Mouse (Mus musculus) neural tube, embryonic 15.5 days (tissue): ENCODE measurements at regions not wholly inside any gene's neighbourhood (a gene's known extent, or its start where the extent isn't known, plus 50 kb on each side); places are given as distances from the start of the nearest gene placed in this dataset.

Experiments used
- ATAC-seq: fragments of 200-750 bp; cut with Nextera tagmentation; 2 replicates; pipeline ENCODE4 v1.8.0; 2017; ENCODE audit warnings: mild to moderate bottlenecking, moderate TSS enrichment, moderate library complexity; ENCODE audit not compliant: low FRiP score
- H3K27ac ChIP-seq: fragments of 300-500 bp; sonication (generic); replicated peaks from 2 replicates; pipeline ENCODE4 v1.5.1; 2015; ENCODE audit warnings: mild to moderate bottlenecking, inconsistent platforms
- H3K27me3 ChIP-seq: fragments of 300-500 bp; sonication (generic); replicated peaks from 2 replicates; pipeline ENCODE4 v1.6.1; 2015; ENCODE audit warnings: inconsistent platforms
- H3K36me3 ChIP-seq: fragments of 300-500 bp; sonication (generic); 2 replicates; pipeline ENCODE4 v1.6.1; 2015; ENCODE audit warnings: inconsistent platforms
- H3K4me1 ChIP-seq: fragments of 300-500 bp; sonication (generic); 2 replicates; pipeline ENCODE4 v1.6.1; 2015; ENCODE audit warnings: inconsistent platforms
- H3K4me2 ChIP-seq: fragments of 300-500 bp; sonication (generic); 2 replicates; pipeline ENCODE4 v1.6.1; 2015; ENCODE audit warnings: inconsistent platforms, mild to moderate bottlenecking, moderate library complexity
- H3K4me3 ChIP-seq: fragments of 300-500 bp; sonication (generic); replicated peaks from 2 replicates; pipeline ENCODE4 v1.5.1; 2015; ENCODE audit warnings: mild to moderate bottlenecking, inconsistent platforms
- H3K9ac ChIP-seq: fragments of 300-500 bp; sonication (generic); replicated peaks from 2 replicates; pipeline ENCODE4 v1.6.1; 2015; ENCODE audit warnings: mild to moderate bottlenecking, inconsistent platforms
- H3K9me3 ChIP-seq: fragments of 300-500 bp; sonication (generic); replicated peaks from 2 replicates; pipeline ENCODE4 v1.6.1; 2016; ENCODE audit warnings: inconsistent platforms
- WGBS: fragments of 180-500 bp; shearing (Covaris S2); methylation state at CpG from one replicate; pipeline ENCODE4 v1.1.7; 2015; ENCODE audit warnings: mixed read lengths; 5-methylcytosine and 5-hydroxymethylcytosine counted together

- Histone ChIP-seq H3K4me1 (peaks cover 9% of the 10 kb centered on the region), H3K9ac (no peak overlapping the region), H3K4me2 (no peak overlapping the region), H3K4me3 (no peak overlapping the region), H3K27me3 (no peaks in the 10 kb centered on the region), H3K9me3 (no peaks in the 10 kb centered on the region), H3K36me3 (no peaks in the 10 kb centered on the region), H3K27ac (no peak overlapping the region)
- WGBS: 68% methylated on average over 3 of the region's 3 CpGs
- no peak for ATAC-seq
Measured at GRCm38 (mm10) chr2:27621741-27622140, 54.5 kb upstream of the Rxra start.

GRCm38 (mm10) chr2:27624656-27625366 is 51.4 kb upstream of the Rxra start:
- H3K27ac ChIP-seq: no peak overlapping the region
- no peak overlapping the region for H3K9ac ChIP-seq
- H3K4me2 ChIP-seq: no peak overlapping the region
- H3K36me3 ChIP-seq: no peaks in the 10 kb centered on the region
- no peak for ATAC-seq
- peaks cover 6% of the 10 kb centered on the region for H3K4me1 ChIP-seq
- no peaks in the 10 kb centered on the region for H3K9me3 ChIP-seq
- H3K27me3 ChIP-seq: no peaks in the 10 kb centered on the region
- no peak overlapping the region for H3K4me3 ChIP-seq
- WGBS: 84% methylated on average over 2 of the region's 2 CpGs
